Mouse (Mus musculus) neural tube, embryonic 11.5 days (tissue): ENCODE results near the gene C8b. TPM values are rescaled to one million over a fixed set of nuclear protein-coding genes. Genes with fewer than 3 reads are reported as not detected.

Experiments
- ATAC-seq: fragments of 200-750 bp; cut with Nextera tagmentation; 2 replicates; pipeline ENCODE4 v1.8.0; 2017; ENCODE audit warnings: moderate number of reproducible peaks, mild to moderate bottlenecking, moderate TSS enrichment, moderate library complexity; ENCODE audit not compliant: insufficient read depth, low FRiP score, low TSS enrichment
- DNase-seq: peaks from one replicate; pipeline ENCODE4 v3.0.0-alpha.2; 2015; ENCODE audit warnings: low spot score
- H3K27ac ChIP-seq: fragments of 300-500 bp; sonication (generic); 2 replicates; pipeline ENCODE4 v1.5.1; 2014; ENCODE audit warnings: low read depth, mild to moderate bottlenecking, low read length
- H3K27me3 ChIP-seq: fragments of 300-500 bp; sonication (generic); 2 replicates; pipeline ENCODE4 v1.6.1; 2014; ENCODE audit warnings: mild to moderate bottlenecking, low read length, mixed read lengths; ENCODE audit not compliant: control insufficient read depth, insufficient read depth
- H3K36me3 ChIP-seq: fragments of 300-500 bp; sonication (generic); 2 replicates; pipeline ENCODE4 v1.6.1; 2014; ENCODE audit warnings: mild to moderate bottlenecking, low read length, moderate library complexity, mixed read lengths; ENCODE audit not compliant: control insufficient read depth, insufficient read depth
- H3K4me1 ChIP-seq: fragments of 300-500 bp; sonication (generic); 2 replicates; pipeline ENCODE4 v1.6.1; 2014; ENCODE audit warnings: low read length, mixed read lengths; ENCODE audit not compliant: control insufficient read depth, insufficient read depth
- H3K4me2 ChIP-seq: fragments of 300-500 bp; sonication (generic); 2 replicates; pipeline ENCODE4 v1.6.1; 2014; ENCODE audit warnings: low read depth, mild to moderate bottlenecking, moderate library complexity
- H3K4me3 ChIP-seq: fragments of 300-500 bp; sonication (generic); 2 replicates; pipeline ENCODE4 v1.5.1; 2014; ENCODE audit warnings: low read depth, low read length
- H3K9ac ChIP-seq: fragments of 300-500 bp; sonication (generic); 2 replicates; pipeline ENCODE4 v1.6.1; 2014; ENCODE audit warnings: mild to moderate bottlenecking, low read length
- H3K9me3 ChIP-seq: fragments of 300-500 bp; sonication (generic); 2 replicates; pipeline ENCODE4 v1.6.1; 2016; ENCODE audit warnings: low read length; ENCODE audit not compliant: control insufficient read depth
- WGBS: fragments of 180-500 bp; shearing (Covaris S2); extraction: QIAGEN DNeasy Blood & Tissue Kit; methylation state at CpG from one replicate; pipeline ENCODE4 v1.1.7; 2014; 5-methylcytosine and 5-hydroxymethylcytosine counted together
- polyA plus RNA-seq: library from polyadenylated mRNA; unstranded; fragments of >200 nt; fragmentation: Nextera tagmentation; extraction: Ambion mirVana; gene quantifications from 2 replicates; pipeline ENCODE4 v1.2.1, GENCODE M21; 2014

Gene C8b
- polyA plus RNA-seq, 1 experiment from 2014 or later: 0.13 TPM

DNA sequence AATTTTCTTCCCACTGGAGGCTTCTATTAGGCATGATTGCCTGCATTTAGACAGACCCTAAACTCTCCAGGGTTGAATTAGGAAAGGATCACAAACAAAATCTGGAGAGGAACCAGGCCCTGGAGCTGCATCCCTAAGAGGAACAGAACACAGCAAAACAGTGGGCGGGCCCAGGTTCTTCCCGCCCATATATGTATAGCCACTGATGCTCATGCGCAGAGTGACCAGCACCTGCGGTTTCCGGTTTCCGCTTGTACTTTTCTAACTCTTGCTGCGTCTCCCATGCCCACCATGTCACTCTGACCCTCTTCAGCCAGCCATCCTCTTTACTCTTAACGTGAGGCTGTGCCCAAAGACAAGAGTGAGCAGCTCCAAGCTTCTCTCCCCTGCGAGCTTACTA lies 32.8 kb downstream of the C8b start:
- no peak overlapping the region for H3K4me3 ChIP-seq
- 84% methylated on average over 9 of the region's 9 CpGs for WGBS
- no peak overlapping the region for H3K4me2 ChIP-seq
- H3K27me3 ChIP-seq: no peaks in the 10 kb centered on the region
- H3K9me3 ChIP-seq: no peaks in the 10 kb centered on the region
- no peak overlapping the region for H3K9ac ChIP-seq
- no peaks in the 10 kb centered on the region for H3K4me1 ChIP-seq
- no peak overlapping the region for H3K27ac ChIP-seq
- ATAC-seq: no peak
- H3K36me3 ChIP-seq: no peaks in the 10 kb centered on the region
- DNase-seq: no peak

DNA sequence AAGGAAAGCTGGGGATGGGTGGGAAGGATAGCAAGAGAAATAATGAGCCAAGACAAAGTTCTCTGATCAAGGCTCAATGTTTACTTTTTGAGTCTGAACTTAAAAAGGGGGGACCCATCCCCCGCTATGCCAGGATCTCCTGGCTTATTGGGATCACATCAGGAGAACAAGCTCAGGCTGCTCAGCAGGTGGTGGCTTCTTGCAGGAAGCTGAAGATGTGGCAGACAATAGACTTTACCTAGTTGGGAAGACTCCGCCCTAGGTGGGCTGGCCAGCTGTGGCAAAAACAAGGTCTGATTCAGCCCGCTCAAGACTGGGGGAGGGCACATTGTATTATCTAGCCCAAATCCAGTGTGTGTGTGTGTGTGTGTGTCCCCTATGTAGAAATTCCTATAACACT lies 35.5 kb downstream of the C8b start:
- H3K36me3 ChIP-seq: no peaks in the 10 kb centered on the region
- no peaks in the 10 kb centered on the region for H3K27me3 ChIP-seq
- WGBS: 93% methylated on average over 3 of the region's 3 CpGs
- H3K4me1 ChIP-seq: no peaks in the 10 kb centered on the region
- no peak overlapping the region for H3K4me2 ChIP-seq
- DNase-seq (no peak), ATAC-seq (no peak)
- H3K4me3 ChIP-seq: no peak overlapping the region
- no peak overlapping the region for H3K27ac ChIP-seq
- H3K9me3 ChIP-seq: no peaks in the 10 kb centered on the region
- H3K9ac ChIP-seq: no peak overlapping the region

DNA sequence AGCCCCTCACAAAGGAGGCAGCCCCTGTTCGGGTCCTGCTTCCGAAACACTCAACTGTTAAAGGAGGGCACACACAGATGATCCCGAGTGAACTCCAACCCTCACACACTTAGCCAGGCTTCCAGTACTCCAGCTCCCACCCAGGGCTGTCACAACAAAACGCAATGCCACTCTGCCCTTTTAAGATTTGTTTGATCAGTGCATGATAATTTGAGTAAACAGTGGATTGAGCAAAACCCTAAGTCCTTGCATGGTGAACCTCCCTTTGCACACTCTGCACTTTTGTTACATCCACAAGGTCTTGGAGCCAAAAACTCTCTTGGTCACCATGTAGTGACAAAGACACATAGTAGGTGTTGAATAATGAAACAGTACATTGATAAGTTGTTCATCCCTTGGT lies 38.0 kb downstream of the C8b start:
- H3K4me3 ChIP-seq: no peak overlapping the region
- H3K27ac ChIP-seq: no peak overlapping the region
- 88% methylated on average over 4 of the region's 4 CpGs for whole genome bisulfite sequencing
- H3K36me3 ChIP-seq: no peaks in the 10 kb centered on the region
- H3K9ac ChIP-seq: no peak overlapping the region
- DNase-seq (no peak), ATAC-seq (no peak)
- no peaks in the 10 kb centered on the region for H3K4me1 ChIP-seq
- no peak overlapping the region for H3K4me2 ChIP-seq
- H3K27me3 ChIP-seq: no peaks in the 10 kb centered on the region
- H3K9me3 ChIP-seq: no peaks in the 10 kb centered on the region

DNA sequence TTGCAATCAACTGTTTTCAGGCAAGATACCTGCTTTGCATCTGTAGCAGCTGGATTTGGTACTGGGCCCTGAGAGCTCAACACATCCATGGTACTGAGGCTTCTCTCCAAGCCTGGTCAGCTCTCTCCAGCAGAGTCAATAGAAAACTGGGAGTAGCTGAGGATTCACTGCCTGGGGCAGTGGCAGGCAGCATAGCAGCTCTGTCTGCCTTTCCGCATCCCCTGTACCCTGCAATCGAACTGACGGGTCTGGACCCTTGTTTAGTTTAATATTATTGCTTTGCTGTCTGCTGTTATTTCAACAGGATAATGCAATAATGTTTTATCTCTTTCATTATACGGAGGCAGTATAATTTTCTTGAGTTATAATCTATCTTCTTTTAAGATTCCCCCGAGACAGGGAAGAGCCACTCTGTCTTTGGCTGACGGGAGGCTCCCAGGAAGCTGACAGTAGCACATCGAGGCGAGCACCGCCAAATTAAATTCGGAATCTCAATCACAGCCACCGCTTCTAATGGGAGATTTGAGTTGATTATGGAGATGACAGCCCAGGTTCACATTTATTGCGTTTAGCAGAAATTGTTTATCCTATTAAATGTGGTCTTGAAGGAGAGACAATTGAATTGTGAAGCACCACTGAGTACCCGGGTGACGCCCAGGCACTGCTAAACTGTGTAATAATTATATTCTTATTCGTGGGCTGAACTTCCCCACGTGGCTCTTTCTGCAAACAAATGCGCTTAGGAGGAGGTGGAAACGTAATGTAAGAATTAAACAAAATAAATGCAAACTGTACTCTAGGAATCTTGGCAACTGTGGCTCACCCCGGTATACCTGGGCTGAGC lies 39.5 kb downstream of the C8b start:
- Histone ChIP-seq H3K27ac (no peak overlapping the region), H3K4me1 (no peaks in the 10 kb centered on the region), H3K4me2 (no peak overlapping the region), H3K9me3 (no peaks in the 10 kb centered on the region), H3K27me3 (no peaks in the 10 kb centered on the region), H3K4me3 (no peak overlapping the region), H3K9ac (no peak overlapping the region), H3K36me3 (no peaks in the 10 kb centered on the region)
- WGBS: 78% methylated on average over 19 of the region's 19 CpGs
- ATAC-seq: peak; percentile 50; the same call in 1 of the 2 replicates
- no peak for DNase-seq

DNA sequence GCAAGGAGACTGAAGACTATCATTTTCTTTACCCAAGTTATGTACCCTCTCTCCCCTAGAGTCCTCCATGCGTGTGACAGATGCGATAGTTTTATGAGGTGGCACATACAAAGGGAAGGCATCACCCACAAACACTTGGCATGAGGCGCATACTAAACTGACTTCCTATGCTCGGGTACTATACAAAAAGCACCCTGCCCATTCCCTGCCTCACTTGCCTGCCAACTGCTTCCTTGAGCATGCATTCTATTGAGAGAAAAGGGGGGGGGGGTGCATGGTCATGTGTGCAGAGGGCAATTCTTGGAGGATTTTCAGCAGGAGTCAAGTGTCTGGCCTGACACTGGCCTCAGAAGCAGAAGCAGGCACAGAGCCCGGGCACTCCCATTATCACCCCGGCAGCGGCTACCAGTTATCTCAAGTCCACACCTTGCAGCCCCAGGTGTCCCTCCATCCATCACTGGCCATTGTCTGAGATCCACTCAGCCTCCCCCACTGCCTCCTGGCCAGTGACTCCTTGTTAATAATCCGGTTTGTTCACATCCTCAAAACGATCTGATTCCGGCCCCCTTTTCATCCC lies 44.7 kb downstream of the C8b start:
- H3K4me3 ChIP-seq: no peak overlapping the region
- H3K36me3 ChIP-seq: no peaks in the 10 kb centered on the region
- WGBS: 75% methylated on average over 10 of the region's 10 CpGs
- H3K27me3 ChIP-seq: no peaks in the 10 kb centered on the region
- H3K4me2 ChIP-seq: no peak overlapping the region
- H3K27ac ChIP-seq: no peak overlapping the region
- DNase-seq (no peak), ATAC-seq (no peak; the same call in 1 of the 2 replicates)
- H3K9me3 ChIP-seq: no peaks in the 10 kb centered on the region
- H3K4me1 ChIP-seq: no peaks in the 10 kb centered on the region
- no peak overlapping the region for H3K9ac ChIP-seq

DNA sequence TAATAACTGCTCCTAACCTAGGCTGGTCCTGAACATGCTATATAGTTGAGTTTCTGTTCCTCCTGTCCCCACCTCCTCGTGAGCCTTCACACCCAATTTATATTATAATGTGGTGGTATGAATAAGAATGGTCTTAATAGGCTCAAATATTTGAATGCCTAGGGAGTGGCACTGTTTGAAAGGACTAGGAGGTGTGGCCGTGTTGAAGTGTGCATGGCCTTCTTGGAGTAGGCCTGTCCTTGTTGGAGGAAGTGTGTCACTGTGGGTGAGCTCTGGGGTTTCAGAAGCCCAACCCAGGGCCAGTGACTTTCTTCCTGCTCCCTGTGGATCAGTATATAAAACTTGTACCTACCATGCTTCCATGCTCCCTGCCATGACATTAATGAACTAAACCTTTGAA lies 47.5 kb downstream of the C8b start:
- no peak overlapping the region for H3K4me2 ChIP-seq
- H3K4me3 ChIP-seq: no peak overlapping the region
- H3K4me1 ChIP-seq: no peaks in the 10 kb centered on the region
- no peak for DNase-seq
- no peaks in the 10 kb centered on the region for H3K36me3 ChIP-seq
- no peak overlapping the region for H3K9ac ChIP-seq
- no peak overlapping the region for H3K27ac ChIP-seq
- H3K9me3 ChIP-seq: no peaks in the 10 kb centered on the region
- WGBS: 80% methylated on average over 2 of the region's 2 CpGs
- no peak for ATAC-seq
- H3K27me3 ChIP-seq: no peaks in the 10 kb centered on the region

DNA sequence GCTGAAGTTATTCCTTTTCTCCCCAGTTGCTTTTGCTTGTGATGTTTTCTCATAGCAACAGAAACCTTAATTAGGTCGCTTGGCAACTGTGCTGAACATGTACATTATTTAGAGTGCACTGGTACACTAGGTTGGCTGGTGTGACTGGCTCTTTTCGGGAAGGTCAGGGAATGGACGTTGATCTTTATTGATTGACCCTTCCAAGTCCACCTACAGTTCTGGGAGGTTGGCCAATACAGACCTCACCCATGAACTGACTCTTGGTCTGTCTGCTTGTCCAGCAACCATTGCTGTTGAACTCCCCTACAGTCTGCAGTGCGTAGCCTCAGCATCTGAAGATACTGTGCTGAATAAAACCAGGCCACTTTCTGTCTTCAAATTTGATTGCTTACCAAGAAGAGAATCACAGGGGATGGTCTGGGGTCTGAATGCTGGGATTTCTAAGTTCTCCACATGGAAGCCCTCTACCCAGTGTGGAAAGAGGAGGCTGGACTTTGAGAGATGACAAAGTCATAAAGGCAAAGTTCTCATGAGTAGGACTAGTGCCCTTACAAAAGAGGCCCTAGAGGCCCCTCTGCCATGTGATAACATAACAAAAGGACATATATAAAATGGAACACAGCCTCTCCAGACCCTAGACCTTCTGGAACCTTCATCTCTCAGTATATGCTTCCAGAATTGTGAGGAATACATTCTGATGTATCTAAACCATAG lies 50.6 kb downstream of the C8b start:
- Histone ChIP-seq H3K4me2 (no peak overlapping the region), H3K4me3 (no peak overlapping the region), H3K36me3 (no peaks in the 10 kb centered on the region), H3K4me1 (no peaks in the 10 kb centered on the region), H3K9ac (no peak overlapping the region), H3K27ac (no peak overlapping the region), H3K27me3 (no peaks in the 10 kb centered on the region), H3K9me3 (no peaks in the 10 kb centered on the region)
- no peak for DNase-seq
- no peak for ATAC-seq
- 89% methylated on average over 4 of the region's 4 CpGs for WGBS

DNA sequence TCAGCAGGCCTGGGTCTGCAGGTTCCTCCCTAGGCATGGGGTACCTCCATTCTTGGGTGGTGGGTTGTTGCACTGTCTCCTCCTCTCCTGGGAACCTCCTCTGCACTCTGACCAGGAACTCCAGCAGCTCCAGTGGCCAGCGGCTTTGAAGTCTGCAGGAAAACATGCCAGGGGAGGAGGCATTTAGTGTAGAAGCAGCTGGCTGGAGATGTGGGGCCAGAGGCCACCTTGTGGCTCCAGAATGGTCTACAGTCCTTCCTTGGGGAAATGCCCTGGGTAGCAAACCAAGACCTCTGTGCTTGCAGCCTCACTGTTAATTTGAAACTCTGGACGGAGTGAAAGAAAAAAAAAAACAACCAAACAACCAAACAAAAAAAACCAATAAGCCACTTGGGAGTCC lies 51.4 kb downstream of the C8b start:
- no peaks in the 10 kb centered on the region for H3K4me1 ChIP-seq
- no peaks in the 10 kb centered on the region for H3K27me3 ChIP-seq
- no peak overlapping the region for H3K9ac ChIP-seq
- no peaks in the 10 kb centered on the region for H3K9me3 ChIP-seq
- H3K4me3 ChIP-seq: no peak overlapping the region
- ATAC-seq (no peak), DNase-seq (no peak)
- 50% methylated on average over 2 of the region's 2 CpGs for WGBS
- no peak overlapping the region for H3K27ac ChIP-seq
- no peak overlapping the region for H3K4me2 ChIP-seq
- H3K36me3 ChIP-seq: no peaks in the 10 kb centered on the region
